Mouse (Mus musculus): ENCODE results near the gene Bckdk. TPM values are rescaled to one million over a fixed set of nuclear protein-coding genes. Genes with fewer than 3 reads are reported as not detected.
A peak's percentile ranks its signal among the peaks of the same experiment; 100 is the strongest.

The Bckdk gene
- polyA plus RNA-seq, 1 experiment from 2014 or later = 131 TPM

GRCm38 (mm10) chr7:127876041-127876466 is 27.8 kb upstream of the Bckdk start, which contains the start of gene Zfp646:
TSS of gene Zfp646 (plus strand) at chr7:127876221.
- Histone ChIP-seq H3K4me3 (ENCODE audit: low read depth, low read length) (peak within 1 kb of the TSS; percentile 98), H3K4me2 (ENCODE audit: low read length) (peak within 1 kb of the TSS; percentile 94), H3K27me3 (replicated peaks; ENCODE audit: control insufficient read depth, insufficient read depth, low read length) (no peaks in the 10 kb centered on the region), H3K27ac (ENCODE audit: low read depth, low read length) (peak within 1 kb of the TSS; percentile 100), H3K9me3 (replicated peaks; ENCODE audit: control insufficient read depth, low read length) (no peaks in the 10 kb centered on the region), H3K4me1 (ENCODE audit: control insufficient read depth, insufficient read depth, low read length) (peaks cover 18% of the 10 kb centered on the region), H3K9ac (ENCODE audit: low read length) (peak within 1 kb of the TSS; percentile 98), H3K36me3 (ENCODE audit: control insufficient read depth, insufficient read depth, low read length) (peaks cover 48% of the 10 kb centered on the region)
- ATAC-seq (peak; percentile 92), DNase-seq (ENCODE audit: low spot score) (peak; percentile 93)
- WGBS = under 1% methylated on average over 40 of the region's 41 CpGs

- Histone ChIP-seq H3K4me3 (ENCODE audit: low read depth, low read length) (peak within 1 kb of the TSS; percentile 98), H3K27ac (ENCODE audit: low read depth, low read length) (peak within 1 kb of the TSS; percentile 100), H3K4me1 (ENCODE audit: control insufficient read depth, insufficient read depth, low read length) (peaks cover 18% of the 10 kb centered on the region), H3K36me3 (ENCODE audit: control insufficient read depth, insufficient read depth, low read length) (peaks cover 50% of the 10 kb centered on the region), H3K9me3 (replicated peaks; ENCODE audit: control insufficient read depth, low read length) (no peaks in the 10 kb centered on the region), H3K27me3 (replicated peaks; ENCODE audit: control insufficient read depth, insufficient read depth, low read length) (no peaks in the 10 kb centered on the region), H3K9ac (ENCODE audit: low read length) (peak within 1 kb of the TSS; percentile 98), H3K4me2 (ENCODE audit: low read length) (peak within 1 kb of the TSS; percentile 94)
- WGBS = under 1% methylated on average over 60 of the region's 60 CpGs
- ATAC-seq (peak; percentile 69), DNase-seq (ENCODE audit: low spot score) (peak; percentile 97)
These were observed 27.2 kb upstream of the Bckdk start, which contains the start of gene Zfp668 for GRCm38 (mm10) chr7:127876467-127877348. TSS of gene Zfp668 (minus strand) at chr7:127876828.

- no peak overlapping the region for H3K4me2 ChIP-seq (ENCODE audit: low read length)
- no peak overlapping the region for H3K27ac ChIP-seq (ENCODE audit: low read depth, low read length)
- H3K9me3 ChIP-seq (replicated peaks; ENCODE audit: control insufficient read depth, low read length) = no peaks in the 10 kb centered on the region
- H3K4me3 ChIP-seq (ENCODE audit: low read depth, low read length) = no peak overlapping the region
- WGBS = 97% methylated on average over 9 of the region's 9 CpGs
- ATAC-seq (no peak), DNase-seq (ENCODE audit: low spot score) (no peak)
- H3K27me3 ChIP-seq (replicated peaks; ENCODE audit: control insufficient read depth, insufficient read depth, low read length) = no peaks in the 10 kb centered on the region
- H3K36me3 ChIP-seq (ENCODE audit: control insufficient read depth, insufficient read depth, low read length) = peaks cover 65% of the 10 kb centered on the region
- no peak overlapping the region for H3K9ac ChIP-seq (ENCODE audit: low read length)
- H3K4me1 ChIP-seq (ENCODE audit: control insufficient read depth, insufficient read depth, low read length) = peaks cover 13% of the 10 kb centered on the region
These were observed 24.6 kb upstream of the Bckdk start for GRCm38 (mm10) chr7:127879301-127879700.

- Histone ChIP-seq H3K9me3 (replicated peaks; ENCODE audit: control insufficient read depth, low read length) (no peaks in the 10 kb centered on the region), H3K4me3 (ENCODE audit: low read depth, low read length) (no peak overlapping the region), H3K9ac (ENCODE audit: low read length) (no peak overlapping the region), H3K4me2 (ENCODE audit: low read length) (no peak overlapping the region), H3K27ac (ENCODE audit: low read depth, low read length) (no peak overlapping the region), H3K4me1 (ENCODE audit: control insufficient read depth, insufficient read depth, low read length) (peaks cover 9% of the 10 kb centered on the region), H3K36me3 (ENCODE audit: control insufficient read depth, insufficient read depth, low read length) (peaks cover 76% of the 10 kb centered on the region), H3K27me3 (replicated peaks; ENCODE audit: control insufficient read depth, insufficient read depth, low read length) (no peaks in the 10 kb centered on the region)
- DNase-seq (ENCODE audit: low spot score) (no peak), ATAC-seq (no peak)
- 89% methylated on average over 12 of the region's 12 CpGs for WGBS
These were observed 23.5 kb upstream of the Bckdk start for GRCm38 (mm10) chr7:127880431-127880830.

GRCm38 (mm10) chr7:127885951-127886350 is 17.9 kb upstream of the Bckdk start:
- no peak overlapping the region for H3K4me3 ChIP-seq (ENCODE audit: low read depth, low read length)
- H3K9me3 ChIP-seq (replicated peaks; ENCODE audit: control insufficient read depth, low read length) = no peaks in the 10 kb centered on the region
- no peak overlapping the region for H3K4me2 ChIP-seq (ENCODE audit: low read length)
- peaks cover 98% of the 10 kb centered on the region for H3K36me3 ChIP-seq (ENCODE audit: control insufficient read depth, insufficient read depth, low read length)
- DNase-seq (ENCODE audit: low spot score) (no peak), ATAC-seq (no peak)
- no peaks in the 10 kb centered on the region for H3K27me3 ChIP-seq (replicated peaks; ENCODE audit: control insufficient read depth, insufficient read depth, low read length)
- peaks cover 2% of the 10 kb centered on the region; the same call in 1 of the 2 replicates for H3K4me1 ChIP-seq (ENCODE audit: control insufficient read depth, insufficient read depth, low read length)
- no peak overlapping the region for H3K9ac ChIP-seq (ENCODE audit: low read length)
- WGBS = 78% methylated on average over 6 of the region's 6 CpGs
- H3K27ac ChIP-seq (ENCODE audit: low read depth, low read length) = no peak overlapping the region

- 93% methylated on average over 6 of the region's 6 CpGs for WGBS
These were observed 17.3 kb upstream of the Bckdk start for GRCm38 (mm10) chr7:127886551-127886950.

GRCm38 (mm10) chr7:127887191-127887590 is 16.7 kb upstream of the Bckdk start:
- ATAC-seq (no peak), DNase-seq (ENCODE audit: low spot score) (no peak)
- Histone ChIP-seq H3K9me3 (replicated peaks; ENCODE audit: control insufficient read depth, low read length) (no peaks in the 10 kb centered on the region), H3K4me1 (ENCODE audit: control insufficient read depth, insufficient read depth, low read length) (peaks cover 2% of the 10 kb centered on the region; the same call in 1 of the 2 replicates), H3K9ac (ENCODE audit: low read length) (no peak overlapping the region), H3K27me3 (replicated peaks; ENCODE audit: control insufficient read depth, insufficient read depth, low read length) (no peaks in the 10 kb centered on the region), H3K4me3 (ENCODE audit: low read depth, low read length) (no peak overlapping the region), H3K4me2 (ENCODE audit: low read length) (no peak overlapping the region), H3K27ac (ENCODE audit: low read depth, low read length) (no peak overlapping the region), H3K36me3 (ENCODE audit: control insufficient read depth, insufficient read depth, low read length) (peaks cover 88% of the 10 kb centered on the region)
- WGBS = 80% methylated on average over 8 of the region's 8 CpGs

More at GRCm38 (mm10) chr7:127886551-127886950, 17.3 kb upstream of the Bckdk start:
- H3K9me3 ChIP-seq (replicated peaks; ENCODE audit: control insufficient read depth, low read length) = no peaks in the 10 kb centered on the region
- H3K4me1 ChIP-seq (ENCODE audit: control insufficient read depth, insufficient read depth, low read length) = peaks cover 2% of the 10 kb centered on the region; the same call in 1 of the 2 replicates
- ATAC-seq (no peak), DNase-seq (ENCODE audit: low spot score) (no peak)
- no peak overlapping the region for H3K4me3 ChIP-seq (ENCODE audit: low read depth, low read length)
- no peak overlapping the region for H3K4me2 ChIP-seq (ENCODE audit: low read length)
- H3K36me3 ChIP-seq (ENCODE audit: control insufficient read depth, insufficient read depth, low read length) = peaks cover 95% of the 10 kb centered on the region
- no peak overlapping the region for H3K9ac ChIP-seq (ENCODE audit: low read length)
- no peak overlapping the region for H3K27ac ChIP-seq (ENCODE audit: low read depth, low read length)
- H3K27me3 ChIP-seq (replicated peaks; ENCODE audit: control insufficient read depth, insufficient read depth, low read length) = no peaks in the 10 kb centered on the region

- ATAC-seq (no peak), DNase-seq (ENCODE audit: low spot score) (no peak)
- H3K4me1 ChIP-seq (ENCODE audit: control insufficient read depth, insufficient read depth, low read length) = peaks cover 2% of the 10 kb centered on the region; the same call in 1 of the 2 replicates
- no peak overlapping the region for H3K4me2 ChIP-seq (ENCODE audit: low read length)
- peaks cover 87% of the 10 kb centered on the region for H3K36me3 ChIP-seq (ENCODE audit: control insufficient read depth, insufficient read depth, low read length)
- no peak overlapping the region for H3K9ac ChIP-seq (ENCODE audit: low read length)
- H3K27me3 ChIP-seq (replicated peaks; ENCODE audit: control insufficient read depth, insufficient read depth, low read length) = no peaks in the 10 kb centered on the region
- H3K4me3 ChIP-seq (ENCODE audit: low read depth, low read length) = no peak overlapping the region
- no peaks in the 10 kb centered on the region for H3K9me3 ChIP-seq (replicated peaks; ENCODE audit: control insufficient read depth, low read length)
- WGBS = 91% methylated on average over 3 of the region's 3 CpGs
- H3K27ac ChIP-seq (ENCODE audit: low read depth, low read length) = no peak overlapping the region
These were observed 16.1 kb upstream of the Bckdk start for GRCm38 (mm10) chr7:127887781-127888180.

GRCm38 (mm10) chr7:127888821-127889220 is 15.1 kb upstream of the Bckdk start:
- peaks cover 78% of the 10 kb centered on the region for H3K36me3 ChIP-seq (ENCODE audit: control insufficient read depth, insufficient read depth, low read length)
- no peaks in the 10 kb centered on the region for H3K9me3 ChIP-seq (replicated peaks; ENCODE audit: control insufficient read depth, low read length)

More at GRCm38 (mm10) chr7:127888821-127889220, 15.1 kb upstream of the Bckdk start:
- Histone ChIP-seq H3K9ac (ENCODE audit: low read length) (no peak overlapping the region), H3K27me3 (replicated peaks; ENCODE audit: control insufficient read depth, insufficient read depth, low read length) (no peaks in the 10 kb centered on the region), H3K4me2 (ENCODE audit: low read length) (no peak overlapping the region), H3K4me1 (ENCODE audit: control insufficient read depth, insufficient read depth, low read length) (peaks cover 2% of the 10 kb centered on the region; the same call in 1 of the 2 replicates), H3K4me3 (ENCODE audit: low read depth, low read length) (no peak overlapping the region), H3K27ac (ENCODE audit: low read depth, low read length) (no peak overlapping the region)
- no peak for ATAC-seq
- DNase-seq (ENCODE audit: low spot score) = no peak
- WGBS = 73% methylated on average over 3 of the region's 3 CpGs

Data from forebrain, embryonic 14.5 days (tissue).